Mouse (Mus musculus): ENCODE measurements at regions not wholly inside any gene's neighbourhood (a gene's known extent, or its start where the extent isn't known, plus 50 kb on each side); places are given as distances from the start of the nearest gene placed in this dataset.
A peak's percentile ranks its signal among the peaks of the same experiment; 100 is the strongest.

DNA sequence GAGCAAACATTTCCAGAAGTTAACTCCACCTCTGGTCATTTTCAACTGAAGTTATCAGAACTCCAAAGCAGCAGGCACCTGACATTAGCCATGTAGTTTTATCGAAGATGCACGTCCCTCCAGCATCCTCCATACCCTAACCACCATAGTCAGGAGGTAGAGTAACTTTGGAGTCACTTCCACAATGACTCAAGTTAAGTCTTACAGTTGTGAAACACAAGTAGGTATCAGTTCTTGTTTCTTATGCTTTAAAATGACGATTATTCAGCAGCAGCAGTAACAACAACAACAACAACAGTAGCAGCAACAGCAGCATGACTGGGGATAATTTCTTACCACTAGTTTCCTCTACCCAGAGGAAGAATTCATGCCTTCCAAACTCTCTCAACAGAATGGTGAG lies 51.3 kb upstream of the Tank start:
- no peak for DNase-seq (ENCODE audit: low read depth)

DNA sequence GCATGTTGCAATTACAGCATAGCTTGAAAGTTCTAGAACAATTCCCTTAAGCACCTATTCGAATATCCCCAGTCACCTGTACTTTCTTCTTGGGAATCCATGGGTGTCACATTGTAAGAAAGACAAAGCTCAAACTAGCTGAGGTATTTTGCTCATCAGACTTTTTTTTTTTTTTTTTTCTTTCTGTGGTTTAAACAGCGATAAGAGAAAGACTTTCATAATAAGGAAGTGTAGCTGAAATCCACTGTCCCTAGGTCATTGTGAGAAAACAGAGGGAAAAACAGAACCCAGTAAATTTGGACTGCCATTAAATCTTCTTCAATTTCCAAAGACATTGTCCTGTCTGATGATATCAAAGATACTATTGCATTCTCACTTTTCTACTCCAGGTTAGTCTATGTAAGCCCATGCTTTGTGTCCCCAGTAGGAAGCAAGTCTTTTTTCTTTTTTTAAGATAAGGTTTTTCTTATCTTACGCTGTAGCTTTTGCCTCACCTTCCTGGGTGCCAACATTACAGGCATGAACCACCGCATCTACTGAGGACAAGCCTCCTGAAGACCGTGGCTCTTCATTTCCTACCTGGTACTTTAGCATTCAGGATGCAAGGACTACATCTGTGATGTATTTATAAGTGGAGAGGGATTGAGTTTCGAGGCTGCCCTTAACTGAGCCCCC lies 54.2 kb upstream of the Tank start:
- no peak for DNase-seq (ENCODE audit: low read depth)

DNA sequence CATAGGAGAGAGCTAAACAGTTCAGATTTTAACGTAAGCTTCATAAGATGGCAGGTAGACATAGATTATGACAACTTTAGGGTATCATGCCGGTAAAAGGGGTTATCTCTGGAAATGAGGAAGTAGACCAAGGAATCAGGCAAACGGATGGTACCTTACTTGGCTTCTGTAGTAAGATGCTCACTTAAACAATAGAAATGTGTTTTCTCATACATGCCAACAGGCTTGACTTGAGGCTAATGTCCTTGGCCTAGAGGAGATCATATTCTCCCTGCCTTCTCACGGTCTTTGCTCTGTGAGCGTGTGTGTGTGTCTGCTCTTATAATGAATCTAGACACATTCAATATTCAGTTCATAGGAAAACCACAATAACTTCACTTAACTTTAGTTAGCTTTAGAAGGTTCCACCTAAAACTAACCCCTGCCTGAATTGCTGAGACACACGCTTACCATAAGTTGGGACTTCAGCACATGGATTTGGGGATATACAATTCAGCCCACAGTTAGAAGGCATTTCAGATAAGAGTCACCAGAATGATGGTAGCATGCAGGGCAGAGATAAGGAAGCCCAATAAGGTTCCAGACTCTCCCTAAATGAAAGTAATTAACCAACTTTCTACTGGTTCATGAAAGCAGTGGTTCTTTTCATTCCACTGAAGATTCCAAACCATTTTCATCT lies 63.8 kb upstream of the Tank start:
- peak; percentile 53 for DNase-seq (ENCODE audit: low read depth)

DNA sequence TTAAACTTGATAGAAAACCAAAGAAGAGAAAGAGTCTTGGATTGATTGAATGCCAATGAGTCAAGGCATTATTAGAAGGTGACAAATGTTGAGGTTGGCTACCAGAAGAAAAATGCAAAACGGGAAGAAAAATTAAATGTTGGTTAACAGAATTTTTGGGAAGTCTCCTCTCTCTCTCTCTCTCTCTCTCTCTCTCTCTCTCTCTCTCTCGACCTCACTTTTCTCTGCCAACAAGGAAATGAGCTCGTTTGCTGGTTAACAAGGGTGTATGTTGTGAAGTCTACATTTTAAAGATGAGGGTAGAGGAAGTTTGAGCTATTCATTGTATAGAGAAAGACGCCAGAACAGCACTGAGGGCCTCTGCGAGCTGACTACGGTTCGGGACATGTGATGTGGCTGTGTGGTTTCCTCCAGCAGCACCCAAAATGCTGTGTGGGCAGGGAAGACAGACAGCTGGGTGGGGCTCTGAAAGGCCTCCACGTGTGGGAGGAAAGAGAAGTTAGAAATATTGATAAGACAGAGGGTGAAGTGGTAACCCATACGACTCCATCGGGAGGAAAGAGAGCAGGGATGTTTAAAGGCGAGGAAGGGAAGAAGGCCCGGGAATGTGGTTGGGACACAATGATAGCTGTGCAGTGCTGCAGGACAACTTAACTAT lies 64.5 kb upstream of the Tank start:
- DNase-seq (ENCODE audit: low read depth), result peak; percentile 55

DNA sequence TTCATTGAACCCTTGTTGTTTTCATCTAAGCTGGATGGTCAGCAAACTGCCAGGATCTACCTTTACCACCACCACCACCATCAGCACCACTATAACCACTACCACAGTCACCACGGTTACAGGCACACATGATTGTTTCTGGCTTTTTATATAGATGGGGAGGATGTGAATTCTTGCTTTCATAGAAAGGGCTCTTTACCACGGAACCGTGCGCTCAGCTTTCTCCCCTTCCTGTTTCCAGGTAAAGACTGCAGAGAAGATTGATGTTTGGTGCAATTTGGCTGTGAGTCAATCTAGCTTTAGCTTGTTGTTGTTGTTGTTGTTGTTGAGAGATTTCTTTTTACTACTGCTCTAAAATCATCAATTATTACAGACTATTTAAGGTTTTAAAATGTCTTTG lies 74.8 kb upstream of the Tank start:
- no peak for DNase-seq (ENCODE audit: low read depth)

DNA sequence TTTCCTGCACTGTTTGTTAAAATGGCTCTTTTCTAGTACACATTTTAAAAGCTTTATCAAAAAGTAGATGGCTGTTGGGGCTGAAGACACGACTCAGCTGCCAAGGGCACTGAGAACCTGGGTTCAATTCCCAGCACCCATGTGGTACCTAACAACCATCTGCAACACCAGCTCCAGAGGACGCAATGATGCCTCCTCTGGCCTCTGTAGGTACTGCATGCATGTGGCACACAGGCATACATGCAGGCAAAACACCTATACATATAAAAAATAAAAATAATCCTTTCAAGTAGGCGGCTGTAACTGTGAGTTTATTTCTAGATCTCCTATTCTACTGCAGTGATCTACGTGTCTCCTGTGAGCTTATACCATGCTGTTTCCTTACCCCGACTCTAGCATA lies 76.5 kb upstream of the Tank start:
- no peak for DNase-seq (ENCODE audit: low read depth)

DNA sequence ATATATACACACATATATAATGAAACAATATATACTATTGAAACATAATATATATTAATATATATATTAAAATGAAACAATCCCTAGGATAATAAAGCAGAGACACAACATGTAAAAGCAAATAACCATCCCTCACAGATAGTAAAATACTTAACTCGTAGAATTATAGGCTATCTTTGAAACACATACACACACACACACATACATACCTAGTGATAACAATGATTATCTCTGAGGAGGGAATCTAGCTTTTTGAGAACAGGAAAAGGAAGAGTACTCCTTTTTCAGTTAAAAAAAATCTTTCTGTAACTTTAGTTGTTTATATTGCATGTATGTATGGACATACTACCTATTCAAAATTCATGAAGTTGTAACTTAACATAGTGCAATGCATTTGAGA lies 79.1 kb upstream of the Tank start:
- DNase-seq (ENCODE audit: low read depth), result no peak

DNA sequence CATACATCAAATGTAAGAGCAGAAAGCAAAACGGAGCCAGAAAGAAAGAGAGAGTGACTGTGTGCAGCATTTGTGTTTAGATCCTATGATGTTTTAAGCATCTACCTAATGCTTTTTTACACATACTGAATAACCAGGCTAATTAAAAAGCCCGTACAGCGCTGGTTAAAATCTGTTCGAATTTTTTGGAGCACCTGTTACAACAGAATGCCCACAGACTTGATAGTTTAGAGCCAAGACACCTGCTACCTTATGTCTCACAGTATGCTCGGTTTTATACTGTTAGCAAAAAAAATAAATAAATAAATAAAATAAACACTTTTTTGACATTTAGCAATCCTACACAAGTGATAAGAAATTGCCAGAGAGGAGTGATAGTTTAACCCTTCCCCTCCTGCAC lies 80.5 kb upstream of the Tank start:
- no peak for DNase-seq (ENCODE audit: low read depth)

DNA sequence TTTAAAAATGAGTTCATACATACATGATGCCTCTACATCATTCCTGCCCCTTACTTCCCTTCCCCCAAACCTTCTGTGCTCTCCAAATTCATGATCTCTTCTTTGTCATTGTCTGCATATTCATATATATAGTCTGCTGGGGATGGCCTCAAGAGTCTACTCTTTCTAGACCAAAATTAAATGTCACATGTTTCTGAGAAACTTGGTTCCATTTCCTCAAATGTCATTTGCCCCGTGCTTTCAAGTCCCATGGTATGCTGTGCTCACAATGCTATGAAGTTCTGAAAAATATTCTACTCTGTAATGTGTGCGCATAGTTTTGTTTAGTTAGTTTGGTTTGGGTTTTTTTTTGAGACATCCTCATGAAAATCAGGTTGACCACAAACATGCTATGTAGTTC lies 81.4 kb upstream of the Tank start:
- DNase-seq (ENCODE audit: low read depth), result no peak

DNA sequence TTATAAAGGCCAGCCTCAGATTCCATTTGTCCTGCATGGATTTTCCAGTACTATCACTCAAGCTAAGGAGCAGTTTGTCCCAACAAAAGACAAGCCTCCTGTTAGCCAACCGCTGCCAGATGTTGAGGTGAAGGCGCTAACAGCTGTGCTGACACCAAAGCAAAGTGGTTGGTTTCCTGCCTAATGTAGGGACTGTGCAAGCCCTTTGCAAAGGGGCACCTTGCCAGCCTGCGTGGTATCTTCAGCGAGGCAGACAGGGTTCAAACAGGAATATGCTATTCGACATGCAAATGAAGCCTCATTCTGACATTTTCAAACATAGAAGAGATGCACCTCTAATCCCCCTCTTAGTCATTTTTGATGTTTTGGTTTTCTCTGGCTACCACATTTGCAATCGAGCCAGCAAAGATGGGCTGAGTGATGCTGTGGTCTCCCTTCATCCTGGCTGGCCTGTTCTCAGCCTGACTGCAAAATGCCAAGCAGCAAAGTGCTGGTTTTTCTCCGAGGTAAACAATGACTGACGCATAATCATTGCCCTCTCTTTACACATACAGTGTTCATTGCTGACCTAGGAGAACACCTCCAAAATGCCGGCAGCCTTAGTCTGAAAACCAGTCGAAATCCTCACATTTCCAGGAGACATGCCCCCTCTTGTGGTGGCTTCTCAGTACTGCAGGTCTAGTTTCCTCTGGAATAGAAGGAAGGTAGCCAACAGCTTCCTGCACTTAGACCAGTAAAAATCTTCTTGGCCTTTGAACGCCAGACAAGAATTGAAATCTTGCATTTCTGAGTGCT lies 84.3 kb upstream of the Tank start:
- DNase-seq (ENCODE audit: low read depth), result peak; percentile 68

DNA sequence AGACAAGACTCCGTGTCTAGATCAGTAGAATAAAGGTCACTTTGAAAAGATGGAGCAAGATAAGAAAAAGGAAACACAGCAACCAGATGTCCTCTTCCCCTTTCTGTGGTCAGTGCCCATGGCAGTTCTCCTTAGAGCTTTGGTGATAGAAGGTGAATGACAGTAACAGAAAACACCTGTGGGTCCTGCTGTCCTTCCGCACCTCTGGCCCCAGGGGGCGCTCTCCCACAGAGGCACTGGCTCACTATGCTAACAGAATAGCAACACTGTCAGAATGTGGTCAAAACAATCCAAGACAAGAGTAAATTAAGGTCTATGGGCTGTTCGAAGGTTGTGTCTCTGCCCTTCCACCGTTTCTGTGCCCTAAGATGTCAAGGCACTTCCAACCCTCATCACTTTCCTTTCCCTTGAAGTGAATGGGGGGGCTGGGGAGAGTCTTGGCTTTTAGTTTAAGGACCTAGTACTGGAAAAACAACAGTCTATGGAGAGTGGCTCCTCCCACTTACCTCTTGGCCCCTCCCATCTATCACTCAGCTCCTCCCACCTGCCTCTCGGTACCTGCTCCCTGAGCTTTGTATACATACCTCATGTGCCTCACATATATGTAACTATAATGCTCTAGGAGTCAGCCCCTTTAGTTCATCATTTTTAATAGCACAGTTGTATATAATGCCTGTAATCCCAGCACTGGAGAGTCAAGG lies 86.2 kb upstream of the Tank start:
- peak; percentile 54 for DNase-seq (ENCODE audit: low read depth)

DNA sequence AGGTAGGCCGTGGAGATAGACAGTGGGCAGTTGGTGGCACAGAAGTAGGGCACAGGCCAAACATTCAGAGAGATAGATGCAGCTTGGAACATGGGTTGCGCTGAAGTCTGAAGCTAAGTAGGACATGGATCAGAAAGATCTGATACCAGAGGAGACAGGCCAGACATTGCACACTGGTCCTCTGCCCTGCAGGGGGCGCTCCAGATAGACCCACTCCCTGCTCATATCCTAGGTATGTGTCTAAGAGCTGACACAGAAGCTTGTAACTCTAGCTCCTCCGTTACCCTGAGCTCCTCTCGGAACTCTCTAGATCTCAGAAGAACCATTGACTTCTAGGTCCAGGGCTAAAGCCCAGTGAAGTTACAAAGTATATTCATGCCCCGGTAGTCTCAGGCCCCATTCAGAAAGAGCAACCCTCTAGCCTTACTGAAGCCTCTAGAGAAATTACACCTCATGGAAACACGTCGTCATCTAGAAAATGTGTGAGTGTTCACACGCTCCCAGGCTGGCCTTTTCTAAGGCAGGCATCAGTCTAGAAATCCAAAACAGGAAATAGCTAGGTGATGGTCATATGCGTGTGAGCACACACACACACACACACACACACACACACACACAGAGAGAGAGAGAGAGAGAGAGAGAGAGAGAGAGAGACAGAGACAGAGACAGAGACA lies 87.8 kb upstream of the Tank start:
- no peak for DNase-seq (ENCODE audit: low read depth)

DNA sequence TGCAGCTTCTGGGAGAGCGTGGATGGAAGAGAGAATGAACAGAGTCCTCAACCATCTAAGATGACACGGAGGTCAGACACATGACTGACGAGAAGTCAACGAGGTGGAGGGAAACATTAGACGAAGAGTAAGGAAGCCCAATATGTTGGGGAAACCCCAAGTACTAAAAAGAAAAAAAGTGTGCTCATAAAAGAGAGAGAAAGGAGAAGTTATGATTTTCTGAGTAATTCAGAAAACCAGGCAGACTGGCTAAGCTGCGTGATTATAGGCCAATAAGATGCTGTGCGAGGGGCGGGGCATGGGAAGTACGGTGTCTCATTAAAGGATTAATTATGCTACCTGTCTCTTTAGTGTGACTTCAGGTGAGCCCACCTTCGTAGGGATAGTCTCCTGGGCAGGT lies 88.6 kb upstream of the Tank start:
- DNase-seq (ENCODE audit: low read depth), result no peak

DNA sequence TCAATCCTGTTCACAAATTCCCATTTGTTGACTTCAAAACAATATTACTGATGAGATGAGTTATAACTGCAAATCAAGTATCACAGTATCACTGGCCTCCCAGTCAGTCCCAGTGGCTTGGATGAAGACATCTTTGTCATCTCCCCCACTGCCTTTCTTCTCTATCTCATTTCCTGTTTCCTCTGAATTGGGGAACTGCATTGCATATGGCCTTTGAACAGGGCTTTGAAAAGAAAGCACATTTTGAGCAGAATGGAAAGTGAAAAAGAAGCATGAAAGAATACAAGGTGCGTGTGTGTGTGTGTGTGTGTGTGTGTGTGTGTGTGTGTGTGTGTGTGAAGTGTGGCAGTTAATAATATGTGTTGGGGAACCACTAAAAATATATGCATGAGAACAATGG lies 94.6 kb upstream of the Tank start:
- no peak for DNase-seq (ENCODE audit: low read depth)

DNA sequence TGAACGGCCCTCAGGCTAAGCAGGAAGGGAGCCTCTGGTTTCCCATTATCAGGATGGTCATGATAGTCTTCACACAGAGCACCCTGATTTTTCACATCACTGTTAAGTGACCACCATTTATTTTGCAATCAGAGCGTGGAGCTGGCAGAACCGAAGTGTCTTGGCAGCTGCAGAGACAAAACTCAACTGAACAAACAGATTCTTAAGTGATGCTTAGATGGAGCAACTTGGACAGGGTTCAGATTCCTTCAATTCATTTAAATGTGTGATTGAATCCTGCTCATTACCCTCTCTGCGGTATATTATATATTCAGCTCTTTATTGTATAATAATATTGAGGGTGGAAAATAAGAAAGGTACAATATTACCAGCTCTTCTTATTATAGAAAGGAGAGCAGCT lies 101.7 kb upstream of the Tank start:
- DNase-seq (ENCODE audit: low read depth), result no peak

DNA sequence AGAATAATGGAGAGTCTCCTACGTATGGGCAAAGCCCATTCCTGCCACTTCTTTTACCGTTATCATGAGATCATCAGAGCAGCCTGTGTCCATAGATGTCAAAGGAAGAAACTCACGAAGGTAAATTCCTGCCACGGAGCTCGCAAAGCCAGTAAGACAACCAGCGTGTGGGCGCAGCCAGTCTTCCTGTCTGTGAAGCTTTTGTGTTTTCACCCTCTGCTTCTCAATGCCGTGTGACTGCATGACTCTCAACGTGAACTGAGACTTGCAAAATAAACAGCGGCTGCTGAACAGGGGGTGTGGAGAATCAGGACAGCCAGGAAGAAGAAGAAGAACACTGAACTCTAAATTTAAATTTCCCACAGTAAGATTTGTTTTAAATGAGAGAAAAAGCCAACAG lies 103.8 kb upstream of the Tank start:
- no peak for DNase-seq (ENCODE audit: low read depth)

DNA sequence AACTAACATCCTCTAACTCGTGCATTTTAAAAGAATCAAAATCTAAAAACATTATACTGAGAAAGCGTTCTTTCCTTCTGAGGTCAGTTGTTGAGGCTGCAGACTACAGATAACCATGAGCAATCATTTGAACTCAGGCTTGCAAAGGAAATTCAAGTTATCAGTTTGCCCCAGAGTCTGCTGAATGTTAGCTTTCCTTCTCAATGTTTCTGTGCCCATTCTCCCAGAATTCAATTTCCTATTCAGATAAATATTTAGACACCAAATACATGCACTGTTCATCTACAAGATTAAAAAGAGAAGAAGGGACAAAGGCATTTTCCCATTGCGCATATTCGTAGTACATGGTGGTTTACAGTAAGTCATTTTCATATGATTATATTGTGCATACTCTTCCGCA lies 107.9 kb upstream of the Tank start:
- DNase-seq (ENCODE audit: low read depth), result peak; percentile 57

DNA sequence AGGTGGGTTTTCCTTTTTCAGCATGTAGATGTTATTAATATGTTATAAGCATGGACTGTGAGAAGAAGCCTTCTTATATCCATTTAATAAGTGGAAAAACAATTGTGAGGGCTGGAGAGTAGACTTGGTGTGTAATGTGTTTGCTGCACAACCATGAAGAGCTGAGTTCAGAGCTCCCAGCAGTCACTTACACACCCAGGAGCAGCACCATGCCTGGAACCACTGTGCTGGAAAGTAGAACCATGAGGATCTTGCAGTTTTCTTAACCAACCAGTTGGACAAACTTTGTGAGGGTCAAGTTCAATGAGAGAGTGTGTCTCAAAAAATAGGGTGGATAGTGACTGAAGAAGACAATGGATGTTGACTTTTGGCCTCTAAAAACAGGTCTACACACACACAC lies 108.3 kb upstream of the Tank start:
- no peak for DNase-seq (ENCODE audit: low read depth)

DNA sequence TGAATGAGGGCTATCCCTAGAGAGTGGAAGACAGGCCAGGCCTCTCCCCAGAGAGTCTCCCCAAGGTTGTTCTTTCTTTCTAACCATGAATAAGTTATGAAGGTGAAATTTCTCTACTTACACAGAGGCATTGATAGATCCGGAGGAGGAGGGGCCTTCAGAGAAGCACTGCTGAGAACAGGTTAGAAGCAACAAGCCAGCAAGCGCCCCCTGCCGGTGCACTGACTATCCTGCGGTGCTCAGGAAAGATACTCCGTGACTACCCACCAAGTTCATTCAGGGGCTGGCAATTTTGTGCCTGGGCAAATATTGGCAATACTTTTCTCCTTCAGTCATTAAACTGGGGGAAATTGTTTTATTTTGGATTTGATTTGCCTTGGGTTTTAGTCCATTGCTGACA lies 122.5 kb upstream of the Tank start:
- DNase-seq (ENCODE audit: low read depth), result peak; percentile 32

DNA sequence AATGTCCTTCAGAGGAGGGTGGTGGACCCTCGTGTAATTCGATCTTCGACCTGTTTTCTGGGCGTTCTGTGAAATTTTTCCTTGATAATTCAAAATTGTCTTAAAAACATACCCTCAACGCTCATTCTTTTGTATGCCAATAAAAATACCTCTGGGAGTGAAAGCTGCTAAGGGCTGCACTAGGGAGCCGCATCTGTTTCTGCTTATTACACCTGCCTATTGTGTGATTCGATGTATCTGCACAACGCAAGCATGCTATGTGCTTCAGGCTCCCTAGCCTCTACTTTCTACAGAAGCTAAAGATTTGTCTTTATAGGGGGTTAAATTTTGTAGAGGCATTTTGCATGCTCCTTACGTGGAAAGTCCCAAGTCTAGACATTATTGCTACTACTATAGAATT lies 123.7 kb upstream of the Tank start:
- DNase-seq (ENCODE audit: low read depth), result no peak

DNA sequence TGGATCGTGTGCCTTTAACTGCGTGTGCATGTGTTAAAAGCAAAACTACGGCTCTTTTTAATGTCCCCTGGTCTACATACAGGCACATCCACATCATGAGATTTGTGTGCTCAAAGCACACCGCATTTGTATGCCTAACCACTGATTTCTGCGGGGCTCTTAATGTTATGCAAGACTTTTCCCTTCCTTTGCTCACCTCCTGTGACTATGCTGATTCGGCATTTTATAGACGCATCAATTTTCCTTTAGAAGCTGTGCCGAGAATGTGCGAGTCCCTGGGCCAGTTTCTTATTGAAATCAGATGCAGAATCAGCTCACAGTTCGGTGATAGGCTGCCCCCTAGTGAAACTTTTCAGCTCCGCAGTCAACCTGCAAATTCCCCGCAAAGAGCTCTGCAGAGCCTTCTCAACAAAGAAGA lies 124.1 kb upstream of the Tank start:
- peak; percentile 54 for DNase-seq (ENCODE audit: low read depth)

All from c-Kit-positive CD71-positive TER-119-negative erythroid progenitor cells, embryonic 14.5 days (primary cell).